Comparison of ENCODE assay signal across 18 mouse cellular contexts in genomic region chr1:130902505-130902904, GRCm38 (mm10).
A peak's percentile ranks its signal among the peaks of the same experiment; 100 is the strongest.
DNase-seq lines count a peak whose midpoint lies in the region.
"Had no signal": no experiment of that assay in that cellular context is flagged by ENCODE, and none has a peak within 500 bp of the region (broad histone marks: within the 10 kb centered on the region; RNA-seq: fewer than 3 reads in every experiment).

No protein-coding gene starts in this region.

- peak; percentile 54 for DNase-seq in 3134 (ENCODE audit: extremely low read depth, insufficient read length, low spot score)
- peak; percentile 29 for DNase-seq in CD4-positive helper T cell, adult 2 months (ENCODE audit: low read depth, low spot score)
- peak; percentile 3 for DNase-seq in fibroblast of lung, adult 2 months (ENCODE audit: low read depth)
- no peak for DNase-seq in thymus, postnatal 10 days (ENCODE audit: low spot score in 2 of 2)
- DNase-seq in left cerebral cortex, adult 11 months (ENCODE audit: low spot score): no peak
- no peak for DNase-seq in adrenal gland, adult (ENCODE audit: inconsistent age in 2 of 2, low spot score in 1 of 2)
- DNase-seq: adrenal gland, adult 2 months; adrenal gland, postnatal 14 days; cerebellum, adult 11 months; cerebellum, adult 2 months; cerebellum, adult 9-11 months; cerebellum, postnatal 25 days; gastrocnemius, adult 2 months; gastrocnemius, postnatal 14 days; heart, adult 11 months; heart, postnatal 10 days; heart, postnatal 36 days; kidney, adult 18-20 months had no signal

Comparison
In these comparisons a context has a peak if more than half of its experiments do, and no peak if none do; other contexts are left out.
1. DNase-seq: peak in 3134 (single experiment), CD4-positive helper T cell, adult 2 months (single experiment) and fibroblast of lung, adult 2 months (single experiment); none in thymus, postnatal 10 days (0 of 2), left cerebral cortex, adult 11 months (single experiment) and adrenal gland, adult (0 of 2).